Mouse (Mus musculus) adrenal gland, adult 18-20 months (tissue): Measurements from ENCODE around the gene Yaf2. TPM values are rescaled to one million over a fixed set of nuclear protein-coding genes. Genes with fewer than 3 reads are reported as not detected.
"Not testable (repeated sequence)": the region's sequence is repeated elsewhere in the genome, so short reads cannot be mapped to it uniquely, and the experiment has no call there.

Experiments
- DNase-seq, 2 experiments: peaks; one replicate each; pipeline ENCODE4 v3.0.0; 2021 to 2022; ENCODE audit warnings: low spot score in 2 of 2
- total RNA-seq, 2 experiments: library from RNA; stranded (reverse); gene quantifications; 1 replicate in 1 of 2; 2 replicates in 1 of 2; pipeline ENCODE4 v1.2.3; 2021

The Yaf2 gene
- total RNA-seq, 2 experiments from 2014 or later: 37.7 to 39.1 TPM

GRCm38 (mm10) chr15:93255295-93255694 is 81.4 kb downstream of the Yaf2 start:
- DNase-seq: no peak

- DNase-seq: no peak
Observed at GRCm38 (mm10) chr15:93253172-93253571, 83.6 kb downstream of the Yaf2 start.

- DNase-seq: no peak
Observed at GRCm38 (mm10) chr15:93252396-93252795, 84.3 kb downstream of the Yaf2 start.

- no peak for DNase-seq
Observed at GRCm38 (mm10) chr15:93251553-93252250, 85.0 kb downstream of the Yaf2 start.

- no peak for DNase-seq
Observed at GRCm38 (mm10) chr15:93243202-93243601, 93.5 kb downstream of the Yaf2 start.

GRCm38 (mm10) chr15:93236456-93236855 is 100.3 kb downstream of the Yaf2 start:
- not testable (repeated sequence) for DNase-seq

Other genes starting within 250 kb of the Yaf2 start
- gene Gxylt1, start 61.8 kb downstream of the Yaf2 start, total RNA-seq: 10 to 100 TPM; 32.2 to 36.6 TPM
- 10 to 100 TPM; 82.1 to 96.9 TPM for gene Zcrb1, start 61.4 kb upstream of the Yaf2 start, total RNA-seq
- 10 to 100 TPM; 35.1 to 37.9 TPM for gene Pphln1, start 61.4 kb upstream of the Yaf2 start, total RNA-seq